Mouse (Mus musculus): ENCODE measurements around the gene Igf1. TPM values are rescaled to one million over a fixed set of nuclear protein-coding genes. Genes with fewer than 3 reads are reported as not detected.

The Igf1 gene
- polyA plus RNA-seq, 1 experiment from 2014 or later, result 18.6 TPM

DNA sequence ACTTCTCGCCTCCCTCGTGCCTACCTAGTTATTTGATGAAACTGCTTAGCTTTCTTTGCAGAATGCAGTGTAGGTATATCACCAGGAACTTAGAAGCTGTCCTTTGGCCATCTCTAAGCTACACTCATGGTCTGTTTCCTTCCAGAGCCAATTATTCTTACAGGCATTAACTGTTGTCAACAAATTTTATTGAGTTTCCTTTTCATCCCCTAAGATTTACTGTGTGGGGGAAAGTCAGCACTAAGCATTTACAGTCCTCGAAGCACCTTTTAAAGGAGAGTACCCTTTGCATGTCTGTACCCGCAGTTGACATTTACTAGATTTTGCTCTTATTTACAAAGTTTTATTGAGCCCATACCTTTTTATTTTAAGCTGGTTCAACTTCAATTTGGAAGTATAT lies 9.6 kb downstream of the Igf1 start:
- H3K27ac ChIP-seq, result no peak overlapping the region
- no peak overlapping the region for H3K4me2 ChIP-seq (replicated peaks)
- 0 out of 2 replicates have a peak, but pooled peaks cover 3% of the 10 kb centered on the region for H3K4me1 ChIP-seq (replicated peaks; ENCODE audit: control insufficient read depth, insufficient read depth, low read length)
- DNase-seq (ENCODE audit: low spot score) (no peak), ATAC-seq (ENCODE audit: low FRiP score) (no peak)
- no peak overlapping the region for H3K9ac ChIP-seq
- 89% methylated on average over 4 of the region's 4 CpGs for WGBS
- H3K9me3 ChIP-seq (ENCODE audit: control insufficient read depth, low read length), result no peaks in the 10 kb centered on the region
- no peaks in the 10 kb centered on the region for H3K27me3 ChIP-seq (ENCODE audit: control insufficient read depth, insufficient read depth, low read length)
- H3K36me3 ChIP-seq (replicated peaks; ENCODE audit: control insufficient read depth, insufficient read depth), result no peaks in the 10 kb centered on the region
- no peak overlapping the region for H3K4me3 ChIP-seq (replicated peaks; ENCODE audit: low read length)

DNA sequence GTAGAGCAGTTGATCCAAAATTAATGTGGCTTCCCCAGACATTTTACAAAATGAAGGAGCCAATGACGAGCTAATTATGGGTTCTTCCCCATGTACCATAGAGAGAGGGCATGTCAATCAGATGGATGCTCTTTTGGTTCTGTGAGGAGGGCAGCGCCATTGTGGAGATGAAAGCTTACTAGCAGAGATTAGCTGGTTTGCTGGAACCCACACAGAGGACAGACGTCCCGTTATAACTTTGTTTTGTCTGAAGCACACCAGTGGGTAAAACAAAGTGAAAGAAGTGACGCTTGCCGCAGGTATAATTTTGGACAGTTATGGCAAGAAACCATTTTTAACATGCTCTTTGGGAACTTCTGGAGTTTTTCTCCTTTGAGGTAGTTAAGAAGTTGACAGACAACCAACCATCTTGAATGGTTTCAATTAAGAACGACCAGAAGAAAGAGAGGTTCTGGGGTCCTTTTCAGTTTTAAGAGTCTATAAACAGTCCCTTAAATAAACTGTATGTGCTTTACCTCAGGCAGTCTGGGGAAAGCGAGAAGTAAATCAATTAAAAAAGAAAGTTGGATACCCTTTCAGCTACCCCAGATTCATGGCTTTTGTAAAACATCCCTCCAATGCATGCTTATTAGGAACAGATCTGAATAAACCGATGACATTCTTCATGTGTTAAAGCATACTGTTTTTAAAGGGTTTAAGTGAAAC lies 10.4 kb downstream of the Igf1 start:
- H3K9me3 ChIP-seq (ENCODE audit: control insufficient read depth, low read length), result no peaks in the 10 kb centered on the region
- H3K4me3 ChIP-seq (replicated peaks; ENCODE audit: low read length), result no peak overlapping the region
- ATAC-seq (ENCODE audit: low FRiP score) (no peak), DNase-seq (ENCODE audit: low spot score) (no peak)
- WGBS, result 84% methylated on average over 9 of the region's 9 CpGs
- no peak overlapping the region for H3K4me2 ChIP-seq (replicated peaks)
- 0 out of 2 replicates have a peak, but pooled peaks cover 7% of the 10 kb centered on the region for H3K4me1 ChIP-seq (replicated peaks; ENCODE audit: control insufficient read depth, insufficient read depth, low read length)
- no peak overlapping the region for H3K27ac ChIP-seq
- no peaks in the 10 kb centered on the region for H3K27me3 ChIP-seq (ENCODE audit: control insufficient read depth, insufficient read depth, low read length)
- H3K36me3 ChIP-seq (replicated peaks; ENCODE audit: control insufficient read depth, insufficient read depth), result no peaks in the 10 kb centered on the region
- no peak overlapping the region for H3K9ac ChIP-seq

DNA sequence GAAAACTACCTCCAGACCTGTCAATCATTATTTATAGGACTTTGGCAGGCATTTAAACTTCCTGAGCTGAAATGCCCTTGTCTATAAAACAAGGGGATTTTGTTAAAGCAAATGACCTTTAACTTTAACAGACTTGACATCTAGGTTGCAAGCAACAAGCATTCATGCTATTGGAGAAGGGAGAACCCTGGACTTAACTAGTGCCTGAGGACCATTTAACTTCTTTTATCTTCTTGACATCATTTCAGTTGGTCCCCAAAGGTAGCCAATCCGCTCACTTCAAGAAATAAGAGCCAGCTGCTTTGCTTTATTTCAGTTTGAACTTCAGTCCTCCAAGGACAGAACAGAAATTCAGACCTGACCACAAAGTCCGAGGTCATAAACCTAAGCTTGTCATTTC lies 11.1 kb downstream of the Igf1 start:
- H3K27ac ChIP-seq, result no peak overlapping the region
- no peak overlapping the region for H3K4me3 ChIP-seq (replicated peaks; ENCODE audit: low read length)
- H3K9me3 ChIP-seq (ENCODE audit: control insufficient read depth, low read length), result no peaks in the 10 kb centered on the region
- H3K4me1 ChIP-seq (replicated peaks; ENCODE audit: control insufficient read depth, insufficient read depth, low read length), result 0 out of 2 replicates have a peak, but pooled peaks cover 7% of the 10 kb centered on the region
- WGBS, result 81% methylated on average over 2 of the region's 2 CpGs
- no peaks in the 10 kb centered on the region for H3K27me3 ChIP-seq (ENCODE audit: control insufficient read depth, insufficient read depth, low read length)
- ATAC-seq (ENCODE audit: low FRiP score), result no peak
- H3K4me2 ChIP-seq (replicated peaks), result no peak overlapping the region
- no peak for DNase-seq (ENCODE audit: low spot score)
- no peaks in the 10 kb centered on the region for H3K36me3 ChIP-seq (replicated peaks; ENCODE audit: control insufficient read depth, insufficient read depth)
- no peak overlapping the region for H3K9ac ChIP-seq

DNA sequence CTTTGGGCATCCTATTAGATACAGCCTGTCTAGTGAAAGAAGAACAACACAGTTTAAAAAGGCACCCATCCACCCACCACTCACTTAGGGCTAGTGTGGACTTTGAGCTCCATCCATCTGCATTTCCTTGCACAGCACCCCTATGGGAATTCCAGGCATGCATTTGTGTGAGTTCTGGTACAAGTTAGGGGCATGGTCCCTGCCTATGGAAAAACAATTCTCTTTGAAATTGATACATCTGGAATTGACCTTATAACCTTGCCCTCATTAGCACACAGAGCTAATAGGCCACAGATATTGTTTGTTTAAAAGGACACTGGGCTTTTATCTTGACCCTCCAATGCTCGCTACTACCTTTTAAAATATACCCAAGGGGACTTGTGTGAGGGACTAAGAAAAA lies 11.6 kb downstream of the Igf1 start:
- DNase-seq (ENCODE audit: low spot score) (no peak), ATAC-seq (ENCODE audit: low FRiP score) (no peak)
- H3K4me3 ChIP-seq (replicated peaks; ENCODE audit: low read length), result no peak overlapping the region
- H3K9ac ChIP-seq, result no peak overlapping the region
- H3K27me3 ChIP-seq (ENCODE audit: control insufficient read depth, insufficient read depth, low read length), result no peaks in the 10 kb centered on the region
- WGBS, result 83% methylated on average over 1 of the region's 1 CpGs
- no peak overlapping the region for H3K27ac ChIP-seq
- 0 out of 2 replicates have a peak, but pooled peaks cover 7% of the 10 kb centered on the region for H3K4me1 ChIP-seq (replicated peaks; ENCODE audit: control insufficient read depth, insufficient read depth, low read length)
- no peak overlapping the region for H3K4me2 ChIP-seq (replicated peaks)
- H3K36me3 ChIP-seq (replicated peaks; ENCODE audit: control insufficient read depth, insufficient read depth), result no peaks in the 10 kb centered on the region
- no peaks in the 10 kb centered on the region for H3K9me3 ChIP-seq (ENCODE audit: control insufficient read depth, low read length)

DNA sequence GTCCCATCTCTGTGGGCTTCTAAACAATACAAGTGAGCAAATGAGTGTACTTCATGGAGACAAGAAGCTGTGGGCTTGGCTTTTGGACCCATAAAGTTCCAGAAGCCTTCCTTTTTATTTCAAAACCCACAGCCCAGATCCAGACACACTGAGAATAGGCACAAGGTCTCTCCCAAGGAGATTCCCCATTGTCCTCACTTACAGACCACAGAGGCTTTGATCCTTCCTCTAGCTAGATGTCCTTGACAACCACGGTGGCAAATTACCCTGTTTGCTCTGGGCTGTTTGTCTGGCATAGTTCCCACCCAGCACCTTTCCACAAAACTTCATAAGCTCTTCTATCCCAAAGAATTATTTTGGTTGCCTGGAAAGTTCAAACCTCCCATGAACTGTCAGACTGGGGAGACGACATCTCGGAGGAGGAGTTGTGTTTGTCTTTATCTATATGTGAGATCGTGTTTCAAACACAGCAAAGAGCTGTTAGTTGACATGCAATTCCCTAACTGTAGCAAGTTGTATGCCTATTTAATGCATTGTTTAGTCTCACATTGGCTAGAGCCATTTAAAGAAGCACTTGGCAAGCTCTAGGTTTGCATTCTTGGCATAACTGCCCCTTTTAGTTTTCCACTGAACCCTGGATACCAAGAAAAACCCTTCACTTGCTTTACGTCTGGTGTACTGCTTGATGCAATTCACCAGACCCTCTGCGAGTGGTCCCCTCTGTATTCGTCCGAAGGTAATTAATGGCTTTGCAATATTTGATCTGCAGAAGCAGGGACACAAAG lies 14.0 kb downstream of the Igf1 start:
- Histone ChIP-seq H3K4me3 (replicated peaks; ENCODE audit: low read length) (no peak overlapping the region), H3K27me3 (ENCODE audit: control insufficient read depth, insufficient read depth, low read length) (no peaks in the 10 kb centered on the region), H3K9me3 (ENCODE audit: control insufficient read depth, low read length) (no peaks in the 10 kb centered on the region), H3K9ac (no peak overlapping the region), H3K4me1 (replicated peaks; ENCODE audit: control insufficient read depth, insufficient read depth, low read length) (0 out of 2 replicates have a peak, but pooled peaks cover 7% of the 10 kb centered on the region), H3K36me3 (replicated peaks; ENCODE audit: control insufficient read depth, insufficient read depth) (no peaks in the 10 kb centered on the region), H3K4me2 (replicated peaks) (no peak overlapping the region), H3K27ac (0 out of 2 replicates have a peak overlapping the region, but pooled peaks have one; percentile 36)
- no peak for ATAC-seq (ENCODE audit: low FRiP score)
- DNase-seq (ENCODE audit: low spot score), result no peak
- 41% methylated on average over 8 of the region's 8 CpGs for WGBS

DNA sequence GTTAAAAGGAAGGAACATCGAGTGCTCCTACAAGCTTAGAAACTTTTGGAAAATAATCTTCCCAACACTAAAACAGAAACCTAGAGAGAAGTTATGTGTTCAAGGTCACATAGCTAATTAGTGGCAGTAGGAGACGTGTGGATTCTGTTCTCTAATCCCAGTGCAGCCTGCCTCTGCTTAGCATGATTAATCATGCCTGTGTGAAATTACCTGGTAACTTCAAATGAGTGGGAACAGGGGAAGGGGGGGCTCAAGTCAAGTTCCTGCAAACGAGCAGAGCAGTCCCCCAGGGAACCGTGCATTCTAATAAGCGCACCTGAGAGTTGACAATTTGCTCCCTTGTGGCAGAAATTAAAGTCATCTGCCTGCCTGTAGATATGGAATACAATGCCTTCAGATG lies 14.8 kb downstream of the Igf1 start:
- Histone ChIP-seq H3K9ac (no peak overlapping the region), H3K27me3 (ENCODE audit: control insufficient read depth, insufficient read depth, low read length) (no peaks in the 10 kb centered on the region), H3K27ac (no peak overlapping the region), H3K36me3 (replicated peaks; ENCODE audit: control insufficient read depth, insufficient read depth) (no peaks in the 10 kb centered on the region), H3K9me3 (ENCODE audit: control insufficient read depth, low read length) (no peaks in the 10 kb centered on the region), H3K4me3 (replicated peaks; ENCODE audit: low read length) (no peak overlapping the region), H3K4me2 (replicated peaks) (no peak overlapping the region), H3K4me1 (replicated peaks; ENCODE audit: control insufficient read depth, insufficient read depth, low read length) (0 out of 2 replicates have a peak, but pooled peaks cover 7% of the 10 kb centered on the region)
- ATAC-seq (ENCODE audit: low FRiP score), result no peak; the same call in 1 of the 2 replicates
- WGBS, result 60% methylated on average over 5 of the region's 5 CpGs
- DNase-seq (ENCODE audit: low spot score), result peak; percentile 45

DNA sequence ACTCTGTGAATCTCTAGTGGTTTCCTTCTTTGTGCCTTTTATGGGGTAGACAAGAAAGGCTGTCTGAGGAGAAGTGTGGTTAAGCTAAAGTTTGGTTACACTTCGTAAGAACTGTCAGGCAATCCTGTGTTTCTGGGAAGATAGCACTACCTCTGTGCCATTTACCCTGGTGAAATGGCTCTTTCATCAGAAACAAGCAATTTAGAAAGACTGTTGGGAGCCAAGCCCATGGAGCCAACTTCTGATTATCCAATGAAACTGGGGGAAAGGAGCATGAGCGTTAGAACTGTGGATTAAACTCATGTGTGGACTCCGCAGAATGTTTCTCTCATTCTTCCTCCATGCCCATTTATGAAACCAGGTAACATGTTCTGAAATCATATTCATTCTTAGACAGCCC lies 15.5 kb downstream of the Igf1 start:
- H3K4me2 ChIP-seq (replicated peaks), result no peak overlapping the region
- no peak for DNase-seq (ENCODE audit: low spot score)
- no peaks in the 10 kb centered on the region for H3K36me3 ChIP-seq (replicated peaks; ENCODE audit: control insufficient read depth, insufficient read depth)
- WGBS, result 95% methylated on average over 3 of the region's 3 CpGs
- no peak overlapping the region for H3K27ac ChIP-seq
- 0 out of 2 replicates have a peak, but pooled peaks cover 7% of the 10 kb centered on the region for H3K4me1 ChIP-seq (replicated peaks; ENCODE audit: control insufficient read depth, insufficient read depth, low read length)
- H3K9ac ChIP-seq, result no peak overlapping the region
- H3K4me3 ChIP-seq (replicated peaks; ENCODE audit: low read length), result no peak overlapping the region
- H3K27me3 ChIP-seq (ENCODE audit: control insufficient read depth, insufficient read depth, low read length), result no peaks in the 10 kb centered on the region
- no peak for ATAC-seq (ENCODE audit: low FRiP score)
- H3K9me3 ChIP-seq (ENCODE audit: control insufficient read depth, low read length), result no peaks in the 10 kb centered on the region

DNA sequence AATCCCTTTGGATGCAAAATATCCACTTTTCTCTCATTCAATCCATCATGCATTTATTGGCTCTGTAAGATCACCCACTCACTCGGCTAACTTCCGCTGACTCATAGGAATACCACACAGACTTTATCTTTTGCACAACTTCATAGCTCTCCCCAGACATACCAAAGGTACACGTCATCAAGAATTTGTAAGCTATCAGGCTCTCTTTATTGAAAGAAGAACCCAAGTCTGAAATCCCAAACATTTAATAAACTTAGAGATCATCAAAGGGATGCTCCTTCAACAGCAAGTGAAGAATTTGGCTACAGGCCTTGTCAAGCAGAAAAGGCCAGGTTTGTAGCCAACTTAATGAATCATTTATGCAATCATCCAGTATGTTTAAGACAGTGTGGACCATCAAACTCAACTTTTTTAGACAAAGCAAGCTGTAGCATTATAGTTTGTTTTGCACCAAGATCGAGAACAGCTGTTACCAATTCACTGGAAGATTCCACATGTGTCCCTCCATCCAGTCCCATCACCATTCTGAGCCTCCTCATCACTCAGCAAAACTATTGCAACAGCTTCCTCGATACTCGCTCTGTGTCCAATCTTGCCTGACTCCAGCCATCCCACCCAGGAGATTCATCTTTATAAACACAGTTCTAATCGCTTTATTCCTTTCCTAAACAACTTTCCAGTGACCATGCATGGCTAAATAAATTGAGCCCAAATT lies 22.2 kb downstream of the Igf1 start:
- 94% methylated on average over 7 of the region's 7 CpGs for WGBS
- no peak for ATAC-seq (ENCODE audit: low FRiP score)
- H3K9ac ChIP-seq, result no peak overlapping the region
- no peak overlapping the region for H3K4me2 ChIP-seq (replicated peaks)
- H3K27me3 ChIP-seq (ENCODE audit: control insufficient read depth, insufficient read depth, low read length), result no peaks in the 10 kb centered on the region
- H3K9me3 ChIP-seq (ENCODE audit: control insufficient read depth, low read length), result no peaks in the 10 kb centered on the region
- H3K27ac ChIP-seq, result no peak overlapping the region
- no peak for DNase-seq (ENCODE audit: low spot score)
- H3K36me3 ChIP-seq (replicated peaks; ENCODE audit: control insufficient read depth, insufficient read depth), result no peaks in the 10 kb centered on the region
- H3K4me1 ChIP-seq (replicated peaks; ENCODE audit: control insufficient read depth, insufficient read depth, low read length), result no peaks in the 10 kb centered on the region
- no peak overlapping the region for H3K4me3 ChIP-seq (replicated peaks; ENCODE audit: low read length)

Measured in hindbrain, embryonic 14.5 days (tissue).